Mouse (Mus musculus) effector memory CD4-positive, alpha-beta T cell, adult 7 months (primary cell): ENCODE data around the gene Krtap28-10. TPM values are rescaled to one million over a fixed set of nuclear protein-coding genes. Genes with fewer than 3 reads are reported as not detected.

ENCODE experiments used
- polyA plus RNA-seq: library from polyadenylated mRNA; unstranded; fragments of 100-300 nt; shearing (Covaris generic); gene quantifications from one replicate; pipeline ENCODE4 v1.2.1, GENCODE M21; 2017

Gene Krtap28-10
- polyA plus RNA-seq = not detected

GRCm38 (mm10) chr1:83042380-83042779, at the start of gene Krtap28-10:
Gene Krtap28-10 (minus strand): TSS chr1:83042480.

DNA sequence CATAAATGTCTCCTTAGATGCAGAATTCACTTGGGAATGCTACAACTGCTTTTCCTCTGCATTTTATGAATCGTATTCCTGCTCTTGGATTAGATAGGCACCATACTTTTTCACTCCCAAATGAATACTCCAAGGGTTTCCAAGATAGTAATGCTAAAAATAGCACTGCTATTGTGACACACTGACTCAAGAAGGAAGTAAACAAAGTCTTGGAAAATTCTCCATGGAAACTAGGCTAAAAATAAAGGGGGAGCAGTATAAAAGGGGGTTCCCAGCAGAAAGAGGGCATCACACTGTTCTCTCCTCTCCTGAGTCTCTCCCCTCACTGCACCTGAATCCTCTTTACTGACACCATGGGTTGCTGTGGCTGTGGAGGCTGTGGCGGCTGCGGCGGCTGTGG, 18.4 kb upstream of the Krtap28-10 start, which contains the start of gene Krtap28-13:
TSS of gene Krtap28-13 (plus strand) at position 288 of the 400 bp plus-strand sequence.

GRCm38 (mm10) chr1:83059278-83059677, 17.0 kb upstream of the Krtap28-10 start, which contains the start of gene A030005K14Rik:
Gene A030005K14Rik (minus strand): TSS chr1:83059378.

DNA sequence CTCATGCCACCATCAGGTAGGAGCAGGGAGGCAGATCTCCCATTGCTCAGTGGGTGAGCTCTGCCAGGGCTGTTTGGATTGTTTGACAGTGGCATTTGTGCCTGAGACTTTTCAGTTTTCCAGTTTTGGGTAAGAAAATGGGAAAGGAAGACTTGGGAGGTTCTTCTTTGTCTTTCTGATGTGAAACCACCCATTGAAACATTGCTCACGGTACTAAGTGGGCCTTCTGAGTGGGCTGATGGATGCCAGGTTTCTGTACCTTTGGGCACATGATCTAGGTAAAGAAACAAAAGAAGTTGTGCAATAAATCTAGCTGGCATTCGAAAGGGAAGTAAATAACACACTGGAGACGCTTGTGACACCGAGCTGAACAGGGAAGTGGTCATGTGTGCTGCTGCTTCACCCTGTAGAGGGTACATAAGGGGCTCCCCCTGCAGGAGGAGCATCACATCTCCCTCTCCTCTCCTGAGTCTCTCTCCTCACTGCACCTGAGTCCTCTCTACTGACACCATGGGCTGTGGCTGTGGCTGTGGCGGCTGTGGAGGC, 2.7 kb upstream of the Krtap28-10 start, which contains the start of gene Gm47969:
TSS of gene Gm47969 (plus strand) at position 51 of the 546 bp plus-strand sequence.

DNA sequence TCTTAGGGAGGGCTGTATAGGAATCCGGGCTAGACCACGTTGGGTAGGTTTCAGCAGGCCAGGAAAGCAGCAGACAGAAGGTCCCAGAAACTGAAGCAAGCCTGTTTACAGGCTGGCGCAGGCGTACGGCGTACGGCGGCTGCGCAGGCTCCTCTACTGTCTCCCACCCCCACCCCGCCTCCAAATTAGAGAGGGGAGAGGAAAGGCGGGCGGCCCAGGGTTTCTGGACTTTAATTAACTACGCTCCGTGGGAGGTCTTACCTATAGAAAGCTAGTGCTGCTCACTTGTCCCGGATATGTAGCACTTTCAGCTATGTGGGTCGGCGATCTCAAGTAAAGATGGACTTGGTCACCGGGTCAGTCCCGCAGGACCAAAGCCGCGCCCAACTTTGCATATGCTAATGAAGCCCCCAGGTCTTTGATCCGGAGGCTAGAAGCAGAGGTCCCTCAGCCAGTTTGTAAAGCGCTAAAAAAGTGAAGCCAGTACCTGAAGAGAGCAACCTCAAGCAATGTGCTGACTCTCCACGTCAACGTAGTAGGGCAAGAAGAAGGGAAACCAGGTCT, 4.1 kb downstream of the Krtap28-10 start, which contains the start of gene Slc19a3:
TSS of gene Slc19a3 (minus strand) at position 340 of the 564 bp plus-strand sequence.

GRCm38 (mm10) chr1:83000306-83000705, 42.0 kb downstream of the Krtap28-10 start, which contains the start of gene Gm47959:
Gene Gm47959 (plus strand): TSS chr1:83000548.

Other genes starting within 250 kb of the Krtap28-10 start
- gene Agfg1, start 203.0 kb downstream of the Krtap28-10 start, polyA plus RNA-seq = 128 TPM
- not detected for gene A030005L19Rik, start 129.2 kb downstream of the Krtap28-10 start, polyA plus RNA-seq
- not detected for gene A030014E15Rik, start 117.6 kb downstream of the Krtap28-10 start, polyA plus RNA-seq
- gene Gm6217, start 111.1 kb downstream of the Krtap28-10 start, polyA plus RNA-seq = not detected
- gene A030003K21Rik, start 99.1 kb downstream of the Krtap28-10 start, polyA plus RNA-seq = not detected
- gene Gm7544, start 86.5 kb downstream of the Krtap28-10 start, polyA plus RNA-seq = not detected
- not detected for gene Gm47955, start 82.2 kb downstream of the Krtap28-10 start, polyA plus RNA-seq
- gene Gm47959, start 41.9 kb downstream of the Krtap28-10 start, polyA plus RNA-seq = not detected
- 0.20 TPM for gene Slc19a3, start 4.0 kb downstream of the Krtap28-10 start, polyA plus RNA-seq
- gene Gm47969, start 2.5 kb upstream of the Krtap28-10 start, polyA plus RNA-seq = not detected
- gene A030005K14Rik, start 16.9 kb upstream of the Krtap28-10 start, polyA plus RNA-seq = 0.71 TPM
- gene Krtap28-13, start 18.4 kb upstream of the Krtap28-10 start, polyA plus RNA-seq = not detected
- gene Ccl20, start 74.3 kb upstream of the Krtap28-10 start, polyA plus RNA-seq = not detected
- not detected for gene Daw1, start 117.3 kb upstream of the Krtap28-10 start, polyA plus RNA-seq